Mouse (Mus musculus): ENCODE data around the gene Cers6.

The Cers6 gene

DNA sequence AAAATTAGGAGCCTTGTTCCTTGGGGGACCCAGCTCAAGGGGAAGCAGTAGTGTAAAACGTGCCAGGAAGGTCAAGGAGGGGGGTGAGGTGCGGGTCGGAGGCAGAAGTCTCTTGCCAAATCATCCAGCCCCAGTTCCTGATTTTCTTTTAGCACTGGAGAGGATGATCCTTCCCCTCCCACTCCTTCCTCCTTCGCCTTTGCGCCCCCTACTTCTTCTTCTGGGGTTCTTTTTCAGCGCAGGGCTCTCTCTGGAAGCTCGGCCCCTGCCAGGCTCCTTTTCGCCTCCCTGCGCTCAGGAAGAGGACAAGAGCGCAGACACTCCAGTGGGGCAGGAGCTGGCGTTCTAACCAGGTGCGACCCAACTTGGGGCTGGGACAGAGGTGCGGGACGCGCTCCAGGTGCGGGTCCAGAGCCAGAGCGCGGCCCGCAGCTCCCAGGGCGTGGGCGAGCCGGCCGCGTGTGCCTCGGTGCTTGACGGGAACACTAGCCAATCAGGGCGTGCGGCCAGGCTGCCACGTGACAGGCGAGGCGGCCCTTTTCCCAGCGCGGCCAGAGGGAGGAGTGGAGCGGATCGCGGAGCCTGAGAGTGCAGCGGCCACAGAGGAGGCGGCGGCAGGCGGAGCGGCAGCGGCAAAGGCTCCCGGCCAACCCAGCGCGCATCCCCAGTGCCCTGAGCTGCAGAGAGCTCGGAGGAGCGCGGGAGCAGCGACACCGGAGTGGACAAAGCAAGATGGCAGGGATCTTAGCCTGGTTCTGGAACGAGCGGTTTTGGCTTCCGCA lies at the start of gene Cers6:
Cers6 (plus strand) TSS at position 538 of the 782 bp plus-strand sequence.
- peak; percentile 99 for DNase-seq (ENCODE audit: low read depth)

- no peak for DNase-seq (ENCODE audit: low read depth)
These were observed 46.8 kb upstream of the Cers6 start for GRCm38 (mm10) chr2:68814409-68814808.

GRCm38 (mm10) chr2:68819040-68819439 lies 42.2 kb upstream of the Cers6 start:
- no peak for DNase-seq (ENCODE audit: low read depth)

DNA sequence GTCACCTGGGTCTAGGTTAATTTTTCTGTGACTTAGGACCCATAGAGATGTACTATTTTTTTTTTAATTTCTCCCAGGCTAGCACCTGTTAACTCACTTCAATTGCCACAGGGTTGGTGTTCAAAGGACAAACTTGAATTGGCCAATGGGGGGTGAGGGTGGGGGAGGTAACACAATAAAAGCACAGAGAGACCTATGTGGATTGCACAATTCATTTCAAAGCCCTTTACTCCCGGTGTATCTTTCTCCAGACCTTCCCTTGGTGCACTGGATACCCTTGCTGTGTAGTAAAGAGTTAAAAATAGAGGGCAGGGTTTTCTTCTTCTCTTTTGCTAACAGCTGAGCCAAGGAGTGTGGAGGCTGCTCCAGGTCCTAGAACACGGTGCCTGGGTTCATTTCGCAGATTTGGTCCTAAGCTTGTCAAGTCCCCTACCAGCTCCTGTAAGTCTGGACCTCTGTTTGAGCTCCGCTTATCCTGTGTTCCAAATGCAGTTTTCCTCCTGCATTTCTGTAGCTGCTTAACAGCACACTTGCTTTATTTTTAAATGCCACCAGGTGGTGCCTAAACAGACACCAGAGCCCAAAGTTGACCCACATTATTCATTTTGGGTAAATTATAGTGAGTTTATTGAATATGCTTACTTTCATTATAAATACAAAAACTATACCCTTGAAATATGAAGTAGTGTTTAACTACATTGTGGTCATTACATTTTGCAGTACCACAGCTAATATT lies 38.9 kb upstream of the Cers6 start:
- DNase-seq (ENCODE audit: low read depth), result peak; percentile 51

DNA sequence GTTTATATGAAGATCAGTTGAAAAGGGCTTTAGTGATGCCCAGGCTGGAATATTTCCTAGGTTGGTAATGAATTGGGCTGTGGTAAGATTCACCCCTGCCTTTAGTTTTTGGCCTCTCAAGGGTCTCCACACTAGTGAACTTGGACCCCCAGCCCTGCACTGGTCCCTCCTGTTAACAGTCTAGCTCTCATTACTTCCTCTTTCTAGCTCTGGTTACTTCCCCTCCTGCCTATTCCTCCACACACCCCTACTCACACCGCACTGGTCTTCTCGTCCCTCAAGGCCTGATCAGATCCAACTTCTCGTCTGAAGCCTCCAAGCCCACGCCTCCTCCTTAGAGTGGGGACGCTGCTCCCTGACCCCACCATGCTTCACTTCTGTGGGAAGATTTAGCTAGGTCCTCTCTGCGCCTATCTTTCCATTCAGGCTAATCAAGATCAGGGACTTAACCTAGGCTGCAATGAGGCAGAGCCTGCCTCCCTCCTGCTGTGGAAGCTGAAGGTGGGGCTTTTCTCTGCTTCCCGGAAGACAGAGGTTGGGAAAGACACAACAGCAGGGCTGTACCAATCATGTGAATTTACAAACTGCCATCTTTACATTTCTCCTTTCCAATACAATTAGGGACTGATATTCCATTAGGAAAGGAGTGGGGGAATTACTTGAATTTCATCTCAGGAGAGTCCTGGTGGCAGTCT lies 35.8 kb upstream of the Cers6 start:
- DNase-seq (ENCODE audit: low read depth), result no peak

GRCm38 (mm10) chr2:68843330-68843729 lies 17.9 kb upstream of the Cers6 start:
- no peak for DNase-seq (ENCODE audit: low read depth)

DNA sequence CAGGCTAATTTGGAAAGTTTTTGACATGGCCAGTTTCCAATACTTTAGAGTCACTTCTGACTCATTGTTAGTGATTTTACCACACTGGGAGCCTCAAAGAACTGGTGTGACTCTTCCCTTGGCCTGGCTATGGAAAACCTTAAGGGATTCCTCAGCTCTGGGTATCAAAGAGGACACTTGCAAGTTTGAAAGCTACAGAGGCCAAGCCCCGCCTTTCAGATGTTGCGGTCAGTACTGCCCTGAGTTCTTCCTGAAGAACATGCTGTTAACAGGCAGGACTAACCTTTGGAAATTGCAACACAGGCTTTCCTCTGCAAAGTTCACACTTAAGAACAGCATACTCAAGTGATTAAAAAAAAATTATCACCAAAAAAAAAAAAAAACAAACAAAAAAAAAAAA lies 16.7 kb upstream of the Cers6 start:
- peak; percentile 53 for DNase-seq (ENCODE audit: low read depth)

GRCm38 (mm10) chr2:68845002-68845740 lies 16.1 kb upstream of the Cers6 start:
- no peak for DNase-seq (ENCODE audit: low read depth)

DNA sequence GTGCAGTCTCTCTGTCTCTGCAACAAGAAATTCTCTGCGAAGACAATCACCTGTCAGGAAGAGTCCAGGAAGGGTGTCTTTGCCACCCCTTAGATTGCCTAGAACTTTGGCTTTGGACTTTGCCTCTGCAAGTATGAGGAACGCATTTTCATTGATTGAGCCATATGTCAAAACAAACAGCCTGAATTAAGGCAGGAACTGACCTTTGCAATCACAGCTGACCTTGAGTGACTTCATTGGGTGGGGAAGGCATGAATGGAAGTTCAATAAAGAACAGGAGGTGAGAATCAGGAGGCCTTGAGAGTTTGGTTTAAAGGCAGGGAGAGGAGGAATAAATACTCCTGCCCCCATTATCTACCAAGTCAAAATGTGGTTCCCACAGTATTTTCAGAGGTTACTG lies 850 bp upstream of the Cers6 start:
- no peak for DNase-seq (ENCODE audit: low read depth)

DNA sequence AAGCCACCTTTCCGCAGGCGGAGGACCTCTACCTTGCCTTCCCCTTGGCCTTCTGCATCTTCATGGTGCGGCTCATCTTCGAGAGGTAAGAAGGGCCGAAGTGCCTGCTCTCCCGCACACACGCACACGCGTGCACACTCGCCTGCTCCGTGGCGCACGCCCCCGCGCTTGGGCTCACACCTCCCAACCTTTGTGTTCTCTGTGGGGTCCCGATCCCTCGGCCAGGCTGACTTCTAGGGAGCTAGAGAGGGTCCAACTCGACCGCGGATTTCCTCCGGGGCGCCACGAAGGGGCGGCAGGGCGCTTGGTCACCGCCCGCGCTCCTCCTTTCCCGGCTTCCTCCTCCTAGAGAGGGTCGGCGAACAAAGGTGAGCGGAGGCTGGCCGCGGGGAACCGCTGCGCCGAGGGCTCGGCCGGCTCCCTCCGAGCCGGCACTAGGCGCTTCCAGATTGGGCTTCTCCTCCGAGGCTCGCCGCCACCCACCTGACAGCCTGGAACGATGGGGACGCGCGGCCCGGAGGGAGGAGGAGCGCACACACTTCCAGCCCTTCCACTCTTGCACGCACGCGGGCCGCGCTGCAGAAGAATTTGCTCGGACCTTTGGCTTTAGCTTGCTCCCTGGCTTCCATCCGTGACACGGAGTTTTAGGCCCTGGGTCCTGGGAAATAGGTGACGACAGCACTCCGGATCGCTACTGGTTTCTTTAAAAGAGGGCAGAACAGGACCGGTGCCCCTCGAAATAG lies 651 bp downstream of the Cers6 start:
- DNase-seq (ENCODE audit: low read depth), result peak; percentile 64

GRCm38 (mm10) chr2:68862464-68863266 lies 1.4 kb downstream of the Cers6 start:
- DNase-seq (ENCODE audit: low read depth), result peak; percentile 43

- DNase-seq (ENCODE audit: low read depth), result no peak
These were observed 2.3 kb downstream of the Cers6 start for GRCm38 (mm10) chr2:68863561-68863960.

DNA sequence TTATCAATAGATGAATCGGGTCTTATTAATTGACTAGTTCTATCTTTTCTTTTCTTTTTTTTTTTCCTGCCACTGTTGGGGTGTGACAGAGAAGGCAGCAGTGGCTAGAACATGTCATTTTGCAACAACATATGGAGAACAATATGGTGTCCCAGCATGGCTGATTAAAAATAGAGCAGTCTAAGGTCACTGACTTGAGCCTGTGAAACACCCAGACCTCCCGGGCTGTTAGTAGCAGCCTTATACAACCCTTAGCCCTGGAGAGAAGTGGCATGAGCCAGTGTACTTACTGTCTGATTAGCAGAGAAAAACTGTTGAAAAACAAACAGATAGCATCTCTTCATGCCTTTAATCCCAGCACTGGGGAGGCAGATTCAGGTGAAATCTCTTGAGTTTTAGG lies 3.1 kb downstream of the Cers6 start:
- no peak for DNase-seq (ENCODE audit: low read depth)

- DNase-seq (ENCODE audit: low read depth), result no peak
These were observed 5.9 kb downstream of the Cers6 start for GRCm38 (mm10) chr2:68867148-68867547.

DNA sequence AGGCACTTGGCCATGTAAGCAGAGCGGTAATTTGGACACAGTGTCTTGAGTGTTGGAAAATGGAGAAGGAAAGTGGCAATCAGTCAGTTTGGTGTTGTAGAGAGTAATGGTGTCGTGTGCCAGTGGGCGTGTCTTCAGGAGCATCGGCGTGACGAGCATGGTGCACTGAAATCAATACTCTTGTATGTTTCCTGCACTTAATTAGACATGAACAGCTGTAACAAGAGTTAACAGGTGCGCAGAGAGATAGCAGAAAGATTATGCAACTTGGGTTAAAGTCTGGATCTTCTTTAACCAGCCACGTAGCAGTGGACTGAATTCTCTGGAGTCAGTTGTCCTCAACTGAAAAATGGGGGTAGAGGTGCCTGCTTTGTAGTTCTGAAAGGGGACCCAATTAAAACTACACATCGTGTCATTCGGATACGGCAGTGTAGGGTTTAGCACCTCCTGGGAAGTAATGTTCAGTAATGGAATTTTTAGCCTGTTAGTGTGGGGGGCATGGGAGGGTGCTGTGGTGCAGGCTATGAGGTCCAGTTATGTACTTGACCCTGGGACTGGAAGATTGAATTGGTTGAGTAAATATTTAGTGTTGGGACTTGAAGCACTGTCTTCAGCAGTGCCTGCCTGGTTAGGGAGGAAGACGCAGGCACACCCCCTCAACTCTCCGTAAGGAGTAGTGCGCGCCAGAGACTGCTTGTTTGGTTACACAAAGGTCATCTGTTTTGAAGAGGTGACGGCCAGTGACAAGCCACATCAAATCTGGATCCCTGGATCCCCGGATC lies 9.9 kb downstream of the Cers6 start:
- DNase-seq (ENCODE audit: low read depth), result no peak

- DNase-seq (ENCODE audit: low read depth), result no peak
These were observed 11.8 kb downstream of the Cers6 start for GRCm38 (mm10) chr2:68873086-68873485.

DNA sequence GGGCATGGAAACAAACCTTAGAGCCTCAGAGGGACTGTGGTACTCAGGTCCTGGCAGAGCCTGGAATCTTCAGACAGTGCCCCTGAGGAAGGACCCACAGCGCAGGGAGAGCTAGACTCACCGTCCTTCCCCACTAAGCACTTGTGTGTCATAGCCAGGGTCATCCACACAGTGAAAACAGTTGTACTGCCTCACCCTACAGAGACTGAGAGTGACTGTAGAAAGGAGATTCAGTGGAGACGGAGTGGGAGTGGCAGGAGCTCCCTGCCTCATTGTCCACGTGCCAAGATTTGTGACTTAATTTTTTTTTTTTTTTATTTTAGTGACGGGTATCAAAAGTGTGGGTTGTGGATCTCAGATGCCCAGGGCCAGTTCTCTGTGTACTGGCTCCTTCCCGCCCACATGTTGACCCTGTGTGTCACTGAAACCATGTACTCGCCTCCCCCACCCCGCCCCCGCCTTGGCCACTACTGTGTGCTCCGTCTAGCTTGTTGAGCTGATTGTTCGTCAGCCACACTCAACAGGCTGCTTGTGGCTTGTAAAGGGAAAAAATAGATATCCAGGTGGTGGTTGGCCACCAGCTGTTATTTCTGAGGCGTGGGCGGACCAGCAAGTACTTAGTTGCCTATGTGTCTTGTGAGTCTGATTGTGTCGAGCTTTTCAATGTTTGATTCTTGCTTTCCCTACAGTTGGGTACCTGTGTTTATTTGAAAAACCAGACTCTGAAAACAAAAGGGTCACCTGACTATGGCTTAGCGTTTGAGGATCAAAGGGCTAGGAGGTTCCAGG lies 12.6 kb downstream of the Cers6 start:
- no peak for DNase-seq (ENCODE audit: low read depth)

DNA sequence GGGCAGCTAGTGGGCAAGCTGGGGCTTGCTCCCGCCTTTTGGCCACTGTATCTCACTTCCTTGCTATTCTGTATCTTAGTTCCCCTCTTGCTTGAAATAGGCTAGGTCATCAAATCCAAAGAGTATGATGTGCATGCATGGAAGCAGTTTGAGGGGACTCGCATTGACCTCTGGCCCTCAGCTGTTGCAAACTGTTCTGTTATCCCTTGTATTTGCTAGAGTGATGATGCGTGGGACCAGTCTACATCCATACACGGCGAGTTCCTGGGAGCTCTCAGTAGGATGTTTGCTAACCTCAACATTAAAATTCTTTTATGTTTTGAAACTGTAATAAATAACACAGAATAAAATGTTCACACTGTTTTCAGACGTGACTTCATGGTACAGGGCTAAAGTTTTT lies 13.3 kb downstream of the Cers6 start:
- DNase-seq (ENCODE audit: low read depth), result no peak

GRCm38 (mm10) chr2:68879071-68879651 lies 17.9 kb downstream of the Cers6 start:
- no peak for DNase-seq (ENCODE audit: low read depth)

Measured in NIH3T3 (cell line).